ENCODE assay signal across 13 mouse cellular contexts in the genomic region with DNA sequence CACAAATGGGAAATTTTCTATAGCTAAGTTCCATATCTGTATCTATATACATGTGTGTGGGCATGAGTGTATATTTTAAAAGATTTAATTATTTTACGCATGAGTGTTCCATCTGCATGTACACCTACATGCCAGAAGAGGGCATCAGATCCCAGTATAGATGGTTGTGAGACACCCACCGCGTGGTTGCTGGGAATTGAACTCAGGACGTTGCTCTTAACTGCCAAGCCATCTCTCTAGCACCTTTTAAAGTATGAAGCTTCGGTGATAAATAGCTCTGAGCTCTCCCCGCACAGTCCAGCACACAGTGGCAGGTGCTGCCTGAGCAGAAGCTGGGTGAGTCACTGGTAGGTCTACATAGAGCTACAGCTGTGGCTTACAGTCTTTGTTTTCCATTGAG. TPM values are rescaled to one million over a fixed set of nuclear protein-coding genes. Genes with fewer than 3 reads are reported as not detected.
DNase-seq lines count a peak whose midpoint lies in the region; ATAC-seq and TF ChIP-seq lines count a peak whose summit lies in the region.
"Had no signal": no experiment of that assay in that cellular context is flagged by ENCODE, and none has a peak within 500 bp of the region (broad histone marks: within the 10 kb centered on the region; RNA-seq: fewer than 3 reads in every experiment).

No protein-coding gene starts in this region.

- WGBS in forebrain, embryonic 11.5 days = 69% methylated on average over 6 of the region's 6 CpGs
- WGBS in forebrain, embryonic 12.5 days = 74% methylated on average over 6 of the region's 6 CpGs
- WGBS in liver, embryonic 14.5 days (ENCODE audit: insufficient replicate concordance) = 47% methylated on average over 6 of the region's 6 CpGs
- 62% methylated on average over 6 of the region's 6 CpGs for WGBS in liver, embryonic 11.5 days

- no peak for TF ChIP-seq EP300 in liver, embryonic 14.5 days (IDR thresholded peaks at IDR 0.05; ENCODE audit: low read depth)

- no peak overlapping the region for H3K4me2 ChIP-seq in forebrain, embryonic 11.5 days (ENCODE audit: low read depth, low read length, severe bottlenecking)
- no peak overlapping the region for H3K4me2 ChIP-seq in forebrain, embryonic 12.5 days
- H3K4me2 ChIP-seq in liver, embryonic 14.5 days (ENCODE audit: low read depth) = no peak overlapping the region
- H3K4me2 ChIP-seq in liver, embryonic 11.5 days = no peak overlapping the region
- H3K4me2 ChIP-seq: lung, embryonic 15.5 days; midbrain, embryonic 12.5 days; neural tube, embryonic 13.5 days had no signal

- TF ChIP-seq CTCF in liver, embryonic 14.5 days (IDR thresholded peaks at IDR 0.05; ENCODE audit: low read depth) = peak; percentile 36
- peak; percentile 46 for TF ChIP-seq CTCF in E14TG2a.4 (conservative IDR thresholded peaks at IDR 0.05; ENCODE audit: low read length)

- H3K4me1 ChIP-seq in forebrain, embryonic 11.5 days (replicated peaks; ENCODE audit: control insufficient read depth, insufficient read depth, low read length) = no peaks in the 10 kb centered on the region
- H3K4me1 ChIP-seq in forebrain, embryonic 12.5 days = peaks cover 5% of the 10 kb centered on the region; the same call in 1 of the 2 replicates
- H3K4me1 ChIP-seq in liver, embryonic 14.5 days (replicated peaks; ENCODE audit: control insufficient read depth in 2 of 2, insufficient read depth in 2 of 2, low read length in 1 of 2) = no peaks in the 10 kb centered on the region
- peaks cover 21% of the 10 kb centered on the region for H3K4me1 ChIP-seq in liver, embryonic 11.5 days (replicated peaks; ENCODE audit: control insufficient read depth, insufficient read depth, low read length)
- H3K4me1 ChIP-seq in E14TG2a.4 (replicated peaks; ENCODE audit: low read depth, low read length) = peaks cover 67% of the 10 kb centered on the region
- H3K4me1 ChIP-seq: lung, embryonic 15.5 days; neural tube, embryonic 13.5 days had no signal

- no peak overlapping the region for H3K4me3 ChIP-seq in forebrain, embryonic 11.5 days (ENCODE audit: low read depth, low read length)
- H3K4me3 ChIP-seq in forebrain, embryonic 12.5 days (replicated peaks) = no peak overlapping the region
- H3K4me3 ChIP-seq in liver, embryonic 14.5 days (ENCODE audit: insufficient read depth in 1 of 2, low read depth in 2 of 2, low read length in 2 of 2) = no peak overlapping the region
- H3K4me3 ChIP-seq in liver, embryonic 11.5 days (ENCODE audit: low read depth, low read length) = no peak overlapping the region
- no peak overlapping the region for H3K4me3 ChIP-seq in E14TG2a.4 (replicated peaks; ENCODE audit: low read length)
- H3K4me3 ChIP-seq: lung, embryonic 15.5 days; midbrain, embryonic 12.5 days; neural tube, embryonic 13.5 days had no signal

- no peak overlapping the region for H3K27ac ChIP-seq in forebrain, embryonic 11.5 days (ENCODE audit: low read depth, low read length)
- no peak overlapping the region for H3K27ac ChIP-seq in forebrain, embryonic 12.5 days
- H3K27ac ChIP-seq in liver, embryonic 14.5 days = no peak overlapping the region
- no peak overlapping the region for H3K27ac ChIP-seq in liver, embryonic 11.5 days (ENCODE audit: low read depth, low read length)
- H3K27ac ChIP-seq: lung, embryonic 15.5 days; midbrain, embryonic 12.5 days; neural tube, embryonic 13.5 days had no signal

- H3K9me3 ChIP-seq in forebrain, embryonic 11.5 days (ENCODE audit: control insufficient read depth, low read length) = no peaks in the 10 kb centered on the region
- no peaks in the 10 kb centered on the region for H3K9me3 ChIP-seq in forebrain, embryonic 12.5 days
- H3K9me3 ChIP-seq in liver, embryonic 14.5 days (ENCODE audit: control insufficient read depth, low read length) = no peaks in the 10 kb centered on the region
- H3K9me3 ChIP-seq in liver, embryonic 11.5 days (ENCODE audit: control insufficient read depth, low read length) = no peaks in the 10 kb centered on the region
- H3K9me3 ChIP-seq in E14TG2a.4 (ENCODE audit: low read length) = no peaks in the 10 kb centered on the region
- H3K9me3 ChIP-seq: lung, embryonic 15.5 days; midbrain, embryonic 12.5 days; neural tube, embryonic 13.5 days had no signal

- H3K36me3 ChIP-seq in forebrain, embryonic 11.5 days (ENCODE audit: control insufficient read depth, insufficient read depth, low read length) = no peaks in the 10 kb centered on the region
- no peaks in the 10 kb centered on the region for H3K36me3 ChIP-seq in forebrain, embryonic 12.5 days (replicated peaks)
- no peaks in the 10 kb centered on the region for H3K36me3 ChIP-seq in liver, embryonic 14.5 days (replicated peaks; ENCODE audit: control insufficient read depth, insufficient read depth, low read depth)
- H3K36me3 ChIP-seq in liver, embryonic 11.5 days (ENCODE audit: control insufficient read depth, insufficient read depth, low read length) = no peaks in the 10 kb centered on the region
- H3K36me3 ChIP-seq in E14TG2a.4 (ENCODE audit: insufficient read depth, low read length) = 0 out of 2 replicates have a peak, but pooled peaks cover 7% of the 10 kb centered on the region
- H3K36me3 ChIP-seq: lung, embryonic 15.5 days; midbrain, embryonic 12.5 days; neural tube, embryonic 13.5 days had no signal

- no peak for DNase-seq in forebrain, embryonic 11.5 days (ENCODE audit: low spot score)
- DNase-seq in liver, embryonic 14.5 days (ENCODE audit: low read depth in 3 of 3, low spot score in 3 of 3) = no peak
- DNase-seq in liver, embryonic 11.5 days (ENCODE audit: low spot score) = no peak
- DNase-seq in brain, adult 2 months (ENCODE audit: low read depth, low spot score) = peak; percentile 32
- DNase-seq in B cell, adult 2 months = no peak
- DNase-seq: cerebellum, postnatal 36 days; gastrocnemius, postnatal 10 days had no signal

- no peaks in the 10 kb centered on the region for H3K27me3 ChIP-seq in forebrain, embryonic 11.5 days (ENCODE audit: control insufficient read depth, insufficient read depth, low read length)
- H3K27me3 ChIP-seq in forebrain, embryonic 12.5 days = peaks cover 23% of the 10 kb centered on the region; the same call in 1 of the 2 replicates
- H3K27me3 ChIP-seq in liver, embryonic 14.5 days (ENCODE audit: control insufficient read depth, insufficient read depth, low read length) = no peaks in the 10 kb centered on the region
- peaks cover 7% of the 10 kb centered on the region for H3K27me3 ChIP-seq in liver, embryonic 11.5 days (replicated peaks; ENCODE audit: control insufficient read depth, insufficient read depth, low read length)
- peaks cover 35% of the 10 kb centered on the region for H3K27me3 ChIP-seq in E14TG2a.4 (ENCODE audit: insufficient read depth, low read length)
- H3K27me3 ChIP-seq: lung, embryonic 15.5 days had no signal

- no peak overlapping the region for H3K9ac ChIP-seq in forebrain, embryonic 11.5 days (ENCODE audit: low read length)
- no peak overlapping the region for H3K9ac ChIP-seq in forebrain, embryonic 12.5 days
- no peak overlapping the region for H3K9ac ChIP-seq in liver, embryonic 14.5 days (replicated peaks)
- no peak overlapping the region for H3K9ac ChIP-seq in liver, embryonic 11.5 days (ENCODE audit: low read depth, low read length)
- H3K9ac ChIP-seq: lung, embryonic 15.5 days; midbrain, embryonic 12.5 days; neural tube, embryonic 13.5 days had no signal

- ATAC-seq in forebrain, embryonic 11.5 days (replicated peaks; ENCODE audit: low FRiP score) = 0 out of 2 replicates have a peak, but pooled peaks have one; percentile 12
- ATAC-seq in forebrain, embryonic 12.5 days (ENCODE audit: low FRiP score) = no peak
- no peak for ATAC-seq in liver, embryonic 14.5 days (ENCODE audit: insufficient read depth)
- no peak for ATAC-seq in liver, embryonic 11.5 days (replicated peaks; ENCODE audit: low FRiP score)
- no peak for ATAC-seq in granulocyte monocyte progenitor cell, adult 5-6 weeks (replicated peaks; ENCODE audit: poor library complexity, severe bottlenecking)

RNA-seq across cellular contexts. Expression of gene Coro2a, which starts 15.4 kb away (rescaled TPM):
- 2.5 and 2.8 TPM in 2 replicates for polyA plus RNA-seq in forebrain, embryonic 11.5 days (2014; fragmentation: Nextera tagmentation; extraction: Ambion mirVana)
- 1.7 and 2.8 TPM in 2 replicates for polyA plus RNA-seq in forebrain, embryonic 12.5 days (2016; fragmentation: Nextera tagmentation; extraction: Ambion mirVana)
- 2.4 and 2.6 TPM in 2 replicates for polyA plus RNA-seq in liver, embryonic 14.5 days (2012; rRNA removed)
- polyA plus RNA-seq in liver, embryonic 14.5 days (2014; fragmentation: Nextera tagmentation; extraction: Ambion mirVana) = 1.9 and 2.7 TPM in 2 replicates
- polyA plus RNA-seq in liver, embryonic 11.5 days (2014; fragmentation: Nextera tagmentation; extraction: Ambion mirVana) = 4.8 and 5.7 TPM in 2 replicates
- 73.0 and 78.4 TPM in 2 replicates for total RNA-seq in granulocyte monocyte progenitor cell, adult 5-6 weeks (2014; fragmentation: Nextera tagmentation)
- total RNA-seq in granulocyte monocyte progenitor cell, adult 5-6 weeks (2017) = 22.0 and 28.4 TPM in 2 replicates

RNA-seq across cellular contexts. Expression of gene Tbc1d2, which starts 32.6 kb away (rescaled TPM):
- 0.57 and 0.84 TPM in 2 replicates for polyA plus RNA-seq in forebrain, embryonic 11.5 days (2014; fragmentation: Nextera tagmentation; extraction: Ambion mirVana)
- 0.83 and 0.98 TPM in 2 replicates for polyA plus RNA-seq in forebrain, embryonic 12.5 days (2016; fragmentation: Nextera tagmentation; extraction: Ambion mirVana)
- polyA plus RNA-seq in liver, embryonic 14.5 days (2012; rRNA removed) = 0.44 TPM in 2 replicates
- polyA plus RNA-seq in liver, embryonic 14.5 days (2014; fragmentation: Nextera tagmentation; extraction: Ambion mirVana) = 0.29 and 0.39 TPM in 2 replicates
- 0.58 and 0.70 TPM in 2 replicates for polyA plus RNA-seq in liver, embryonic 11.5 days (2014; fragmentation: Nextera tagmentation; extraction: Ambion mirVana)
- total RNA-seq in granulocyte monocyte progenitor cell, adult 5-6 weeks (2014; fragmentation: Nextera tagmentation) = 5.4 and 8.7 TPM in 2 replicates
- 4.4 and 6.8 TPM in 2 replicates for total RNA-seq in granulocyte monocyte progenitor cell, adult 5-6 weeks (2017)
